Mouse (Mus musculus): ENCODE results near the gene Zfp296. TPM values are rescaled to one million over a fixed set of nuclear protein-coding genes. Genes with fewer than 3 reads are reported as not detected.
A peak's percentile ranks its signal among the peaks of the same experiment; 100 is the strongest.

The Zfp296 gene
- under 1 TPM; 0.20 to 0.36 TPM for total RNA-seq (2021)
- long read RNA-seq, experiment 1: 0 reads
- long read RNA-seq, experiment 2: 0 reads

DNA sequence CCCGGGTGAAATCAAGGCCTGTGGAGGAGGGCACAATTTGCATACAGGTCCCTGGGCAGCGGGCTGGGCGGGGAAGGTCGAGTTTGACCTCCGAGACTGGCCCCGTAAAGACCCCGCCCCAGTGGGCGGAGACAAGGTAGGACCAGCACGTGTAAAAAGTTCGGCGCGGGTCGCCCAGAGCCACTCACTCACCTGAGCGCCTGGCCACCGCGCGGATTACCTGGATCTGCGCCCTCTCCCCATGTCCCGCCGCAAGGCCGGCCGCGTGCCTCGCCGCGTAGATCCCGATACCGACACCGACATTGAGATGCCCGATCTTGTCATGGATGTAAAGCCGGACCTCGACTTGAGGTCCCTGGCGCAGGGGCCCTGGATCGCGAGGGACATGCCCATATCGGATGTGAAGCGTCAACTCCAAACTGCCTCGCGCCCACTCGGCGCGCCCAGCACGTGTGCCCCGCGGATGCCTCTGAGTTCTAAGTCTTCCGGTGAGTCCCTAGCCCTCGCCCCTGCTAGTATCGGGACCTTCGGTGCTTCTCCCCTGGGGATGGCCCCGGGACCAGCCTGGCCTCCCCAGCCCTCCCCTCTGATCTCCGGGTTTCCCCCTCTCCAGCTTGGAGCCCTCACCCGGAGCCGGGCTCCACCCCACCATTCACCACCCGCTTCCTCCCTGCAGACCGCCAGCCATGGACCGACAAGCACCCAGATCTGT, at the start of gene Zfp296, which contains the start of gene Gemin7:
TSS of gene Zfp296 (plus strand) at position 147 of the 712 bp plus-strand sequence.
TSS of gene Gemin7 (minus strand) at position 455 of the 712 bp plus-strand sequence.
- DNase-seq: no peak
- intact Hi-C loops (cut with DNase I): loop anchor here (2.0 kb wide), 1 partner anchor 70 kb away; no protein-coding TSS in a partner anchor

DNA sequence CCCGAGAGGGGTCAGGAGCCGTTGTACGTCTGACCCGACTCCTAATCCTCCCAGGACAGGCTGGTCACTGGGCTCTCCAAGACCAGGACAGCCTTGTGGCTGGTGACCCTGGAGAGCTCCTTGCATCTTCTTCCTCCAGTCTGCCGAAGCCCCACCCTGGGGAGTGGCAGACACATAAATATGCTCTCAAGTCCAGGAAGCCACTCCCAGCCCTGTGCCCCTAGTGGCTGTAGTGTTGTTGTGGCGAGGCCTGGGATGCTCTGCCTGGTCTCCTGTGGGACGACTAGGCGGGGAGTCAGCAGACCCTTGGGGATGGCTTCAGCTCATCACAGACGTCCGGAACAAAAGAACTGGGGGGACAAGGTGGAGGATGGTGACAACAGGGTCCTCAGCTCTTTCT, 46.0 kb upstream of the Zfp296 start:
- DNase-seq: no peak
- intact Hi-C loops (cut with DNase I): no loop called here

DNA sequence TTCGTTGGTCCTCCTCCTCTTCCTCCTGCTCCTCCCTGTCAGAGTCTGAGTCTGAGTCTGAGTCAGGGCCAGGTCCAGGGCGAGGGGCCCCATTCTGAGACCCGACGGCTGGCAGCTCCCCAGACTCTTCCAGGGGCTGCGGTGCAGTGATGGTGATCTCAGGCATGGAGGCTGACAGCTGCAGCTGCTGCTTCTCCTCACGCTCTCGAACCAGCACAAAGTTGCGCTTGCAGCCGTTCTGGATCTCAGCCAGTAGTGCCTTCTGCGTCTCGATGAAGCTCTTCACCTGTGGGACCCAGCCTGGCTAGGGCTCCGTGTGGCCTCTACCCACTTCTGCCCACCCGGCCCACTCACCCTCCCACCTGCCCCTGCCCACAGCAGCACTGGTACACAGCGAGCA, 44.8 kb upstream of the Zfp296 start:
- intact Hi-C loops (cut with DNase I): no loop called here
- DNase-seq: no peak

DNA sequence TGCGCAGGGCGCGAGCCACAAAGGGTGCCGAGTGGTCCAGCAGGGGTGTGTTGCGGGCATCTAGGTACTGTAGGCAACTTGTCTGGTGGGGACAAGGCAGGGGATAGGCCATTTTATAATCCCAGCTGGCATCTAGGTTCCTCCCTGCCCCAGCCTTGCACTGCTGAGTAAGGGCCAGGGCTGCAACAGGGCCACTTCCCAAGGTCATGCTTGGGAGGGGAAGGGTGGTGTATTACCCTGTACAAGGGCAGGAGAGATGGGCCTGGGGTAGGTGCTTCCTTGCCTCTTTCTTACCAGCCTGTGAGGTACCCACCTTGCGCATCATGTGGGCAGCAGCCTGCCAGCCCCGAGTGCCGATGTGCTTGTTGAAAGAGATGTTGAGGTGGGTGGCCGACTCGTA, 42.4 kb upstream of the Zfp296 start:
- DNase-seq: no peak
- intact Hi-C loops (cut with DNase I): no loop called here

DNA sequence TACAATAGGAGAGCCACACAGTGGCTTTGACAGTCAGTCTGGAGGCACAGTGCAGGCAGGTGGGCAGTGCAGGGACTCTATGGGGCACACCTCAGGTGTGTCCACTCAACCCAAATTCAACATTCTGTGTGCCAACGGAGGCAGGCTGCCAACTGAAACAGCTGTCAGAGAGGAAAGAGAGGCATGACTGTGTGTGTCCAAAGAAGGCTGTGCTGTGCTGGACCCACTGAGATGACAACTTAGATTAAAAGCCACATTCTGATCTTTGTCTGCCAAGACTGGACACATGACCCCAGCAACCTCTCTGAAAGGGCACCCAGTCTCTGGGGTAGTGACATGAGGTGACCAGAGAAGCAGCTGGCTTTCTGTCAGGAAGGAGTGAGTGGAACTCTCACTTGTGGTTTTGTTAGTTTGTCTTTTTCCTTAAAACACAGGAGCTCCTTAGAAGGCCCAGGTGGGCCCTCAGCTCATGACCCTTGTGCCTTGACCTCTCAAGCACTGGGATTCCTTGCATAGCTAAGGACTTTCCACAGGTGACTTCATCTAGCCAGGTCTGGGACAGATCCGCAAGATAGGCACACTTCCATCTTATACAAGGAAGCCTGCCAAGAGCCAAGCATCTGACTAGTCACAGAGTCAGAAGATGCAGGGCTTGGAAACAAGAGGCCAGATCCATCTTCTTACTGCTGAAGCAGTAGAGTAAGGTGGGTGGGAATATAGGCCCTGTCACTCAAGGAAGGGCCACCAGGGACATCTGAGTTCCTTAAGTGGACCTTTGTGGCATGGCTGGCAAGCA, 36.1 kb upstream of the Zfp296 start:
- DNase-seq: no peak
- intact Hi-C loops (cut with DNase I): no loop called here

DNA sequence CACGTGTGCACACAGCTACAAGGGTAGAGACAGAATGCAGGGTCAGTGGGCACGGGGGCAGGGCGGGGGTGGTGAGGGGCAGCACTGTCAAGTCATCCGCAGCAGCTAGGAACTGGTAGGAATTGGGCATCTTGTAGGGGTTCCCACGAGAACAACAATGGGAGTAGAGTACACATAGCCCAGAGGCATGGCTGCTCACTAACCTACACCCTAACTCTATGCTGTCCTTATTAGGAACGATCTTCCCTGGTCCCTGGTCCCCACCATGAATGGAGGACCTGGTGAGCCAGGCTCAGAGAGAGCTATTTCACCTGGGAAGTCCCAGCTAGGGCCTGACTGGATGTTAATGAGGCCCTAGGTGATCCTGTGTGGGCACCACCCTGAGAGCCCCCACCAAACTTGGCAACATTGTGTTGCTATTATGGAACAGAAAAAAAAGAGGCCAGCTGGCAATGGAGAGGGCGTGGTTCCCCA, 35.4 kb upstream of the Zfp296 start:
- intact Hi-C loops (cut with DNase I): no loop called here
- no peak for DNase-seq

DNA sequence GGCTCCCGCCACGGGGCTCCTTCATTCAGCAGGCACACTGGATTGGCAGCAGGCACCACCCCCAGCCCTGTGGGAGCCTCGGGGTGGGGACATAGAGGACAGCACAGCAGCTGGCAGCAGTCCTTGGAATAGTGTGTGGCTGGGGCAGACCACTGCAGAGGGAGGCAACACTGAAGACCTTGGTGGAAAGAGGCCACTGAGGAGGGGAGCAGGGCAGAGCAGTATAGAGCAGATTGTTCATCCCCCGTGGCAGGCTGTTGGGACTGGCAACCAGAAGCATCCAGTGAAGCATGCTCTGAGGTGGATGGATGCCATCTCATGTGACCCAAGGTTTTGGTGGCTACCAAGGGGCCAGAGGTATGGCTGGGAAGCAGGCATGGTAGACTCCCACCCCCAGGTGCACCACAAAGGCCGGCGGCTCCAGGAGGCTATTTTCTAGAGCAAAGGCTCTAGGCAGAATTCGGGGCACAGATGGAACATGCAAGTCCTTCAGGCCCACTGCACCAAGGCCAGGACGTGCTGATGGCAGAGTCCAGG, 34.9 kb upstream of the Zfp296 start:
- intact Hi-C loops (cut with DNase I): no loop called here
- peak in 1 of 2 experiments; percentile 26 for DNase-seq

DNA sequence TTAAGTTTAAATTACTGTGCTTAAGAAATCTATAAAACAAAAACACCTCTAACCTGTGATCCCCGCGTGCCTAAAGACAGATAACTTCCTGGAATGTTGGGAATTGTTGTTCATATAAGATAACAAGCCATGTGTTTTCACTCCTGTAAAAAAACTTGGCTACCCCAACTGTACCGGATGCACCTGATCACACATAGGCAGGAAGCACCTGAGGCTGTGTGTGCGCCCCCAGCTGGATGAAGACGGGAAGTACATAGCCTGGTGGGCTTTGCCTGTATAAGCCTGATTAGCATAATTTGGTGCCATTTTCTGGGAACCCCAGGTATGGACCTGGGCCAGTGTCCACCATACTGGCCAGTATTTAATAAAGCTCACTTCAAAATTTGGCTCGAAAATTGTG, 33.5 kb upstream of the Zfp296 start:
- peak in 1 of 2 experiments; percentile 48 for DNase-seq
- intact Hi-C loops (cut with DNase I): no loop called here

DNA sequence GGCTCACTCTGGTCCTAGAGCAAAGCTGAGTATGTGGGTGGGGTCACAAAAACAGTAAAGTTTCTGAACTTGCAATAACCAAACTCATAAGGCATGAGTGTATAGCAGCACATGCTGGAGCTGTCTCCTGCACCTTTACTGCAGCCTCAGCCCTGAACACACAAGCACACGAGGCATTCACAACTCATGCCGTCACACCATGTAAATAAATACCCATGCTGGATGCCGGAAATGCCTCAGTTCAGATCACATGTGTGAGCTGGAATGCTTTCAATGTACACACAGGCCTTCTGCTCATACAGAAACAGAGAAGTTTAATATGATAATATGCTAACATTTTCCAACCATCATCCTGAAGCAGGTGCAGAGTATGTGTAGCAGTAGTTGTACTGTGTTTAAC, 31.1 kb upstream of the Zfp296 start:
- no peak for DNase-seq
- intact Hi-C loops (cut with DNase I): no loop called here

DNA sequence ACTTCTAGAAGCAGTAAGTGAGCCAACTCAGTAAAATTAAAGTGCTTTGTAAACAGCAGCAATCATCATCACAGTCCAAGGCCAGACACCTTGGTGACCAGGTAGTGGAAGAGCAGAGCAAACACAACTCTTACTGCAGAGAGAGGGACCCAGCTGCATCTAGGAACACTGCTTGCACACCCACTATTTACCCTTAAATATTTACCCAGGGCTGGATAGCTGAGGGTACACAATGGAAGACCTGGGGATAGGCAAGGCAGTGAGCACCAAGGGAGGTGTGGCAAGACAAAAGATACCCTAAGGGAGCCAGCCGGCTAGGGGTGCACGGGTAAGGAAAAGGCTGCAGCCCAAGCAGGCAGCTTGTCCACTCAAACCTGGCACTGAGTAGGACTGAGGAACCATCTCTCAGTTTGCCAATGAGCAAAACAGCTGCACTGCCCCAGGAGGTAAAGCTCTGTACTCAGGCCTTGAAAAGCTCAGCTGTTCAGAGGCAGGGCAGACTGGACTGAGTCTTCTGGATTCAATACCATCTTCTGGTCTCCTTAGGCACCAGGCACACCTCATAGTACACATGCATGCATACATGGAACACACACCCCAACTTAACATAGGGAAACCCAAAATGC, 29.6 kb upstream of the Zfp296 start:
- DNase-seq: no peak
- intact Hi-C loops (cut with DNase I): no loop called here

DNA sequence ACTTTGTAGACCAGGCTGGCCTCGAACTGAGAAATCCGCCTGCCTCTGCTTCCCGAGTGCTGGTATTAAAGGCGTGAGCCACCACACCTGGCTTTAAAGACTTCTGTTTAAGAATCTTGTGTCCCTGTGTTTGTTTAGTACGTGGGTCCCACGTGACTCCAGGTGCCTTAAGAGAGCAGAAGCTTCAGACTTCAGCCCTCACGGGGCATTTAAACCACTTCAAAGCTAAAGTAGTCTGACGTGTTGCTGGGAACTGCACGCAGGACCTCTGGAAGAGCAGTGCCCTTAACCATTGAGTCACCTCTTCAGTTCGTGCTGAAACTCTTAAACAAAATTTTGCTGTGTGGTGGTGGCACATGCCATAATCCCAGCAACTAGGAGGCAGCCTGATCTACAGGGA, 27.7 kb upstream of the Zfp296 start:
- intact Hi-C loops (cut with DNase I): no loop called here
- DNase-seq: no peak

DNA sequence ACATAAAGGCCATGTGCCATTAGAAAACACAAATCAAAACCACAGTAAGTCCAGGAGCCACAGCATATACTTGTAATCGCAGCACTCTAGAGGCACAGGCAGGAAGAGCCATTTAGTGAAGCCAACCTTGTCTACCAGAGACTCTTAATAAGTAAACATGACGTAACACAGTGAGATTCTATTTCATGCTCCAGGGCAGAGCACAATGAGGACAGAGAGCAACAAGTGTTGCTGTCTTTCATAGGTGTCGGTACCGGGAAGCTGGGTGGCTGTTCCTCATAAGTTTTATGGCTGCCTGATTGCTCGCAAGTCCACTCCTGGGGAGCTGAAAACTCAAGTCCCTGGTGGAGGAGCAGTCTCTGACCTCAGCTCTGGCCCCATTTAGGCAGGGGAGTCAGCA, 25.5 kb upstream of the Zfp296 start:
- intact Hi-C loops (cut with DNase I): no loop called here
- DNase-seq: no peak

DNA sequence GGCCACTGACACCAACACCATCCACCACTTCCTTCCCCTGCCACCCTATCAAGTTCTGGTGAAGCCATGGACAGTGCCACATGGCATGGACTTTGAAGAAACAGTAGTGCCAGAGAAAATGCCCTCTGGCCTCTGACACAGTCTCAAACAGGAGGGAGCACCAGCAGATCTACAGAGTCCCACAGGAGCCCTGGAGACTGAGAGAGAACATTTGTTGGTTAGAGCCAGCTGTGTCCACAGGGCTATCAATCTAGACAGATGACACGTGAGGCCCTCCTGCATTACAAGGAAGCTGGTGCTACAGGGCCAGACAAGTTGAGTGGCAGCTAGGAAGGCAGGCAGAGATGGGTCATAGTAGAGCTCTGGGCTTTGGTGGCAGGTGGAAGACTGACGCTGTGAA, 24.6 kb upstream of the Zfp296 start:
- no peak for DNase-seq
- intact Hi-C loops (cut with DNase I): no loop called here

DNA sequence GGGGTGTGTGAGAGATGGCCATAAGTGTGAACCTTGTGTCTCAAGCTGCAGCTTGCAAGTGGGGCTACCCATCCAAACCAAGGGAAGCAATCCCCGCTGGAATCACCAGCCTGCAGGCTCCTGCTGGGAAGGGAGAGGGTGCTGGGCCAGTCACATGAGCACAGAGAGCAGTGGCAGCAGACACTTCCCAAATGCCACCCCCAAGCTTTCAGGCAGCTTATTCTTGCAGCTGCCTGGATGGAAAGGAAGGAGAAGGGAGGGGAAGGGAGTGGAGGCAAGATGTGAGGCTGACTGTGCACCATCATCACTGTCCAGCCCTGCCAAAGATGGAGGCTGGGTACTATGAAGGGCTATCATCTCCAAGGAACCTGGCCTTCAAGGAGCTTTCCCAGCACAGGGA, 22.9 kb upstream of the Zfp296 start:
- DNase-seq: no peak
- intact Hi-C loops (cut with DNase I): no loop called here

DNA sequence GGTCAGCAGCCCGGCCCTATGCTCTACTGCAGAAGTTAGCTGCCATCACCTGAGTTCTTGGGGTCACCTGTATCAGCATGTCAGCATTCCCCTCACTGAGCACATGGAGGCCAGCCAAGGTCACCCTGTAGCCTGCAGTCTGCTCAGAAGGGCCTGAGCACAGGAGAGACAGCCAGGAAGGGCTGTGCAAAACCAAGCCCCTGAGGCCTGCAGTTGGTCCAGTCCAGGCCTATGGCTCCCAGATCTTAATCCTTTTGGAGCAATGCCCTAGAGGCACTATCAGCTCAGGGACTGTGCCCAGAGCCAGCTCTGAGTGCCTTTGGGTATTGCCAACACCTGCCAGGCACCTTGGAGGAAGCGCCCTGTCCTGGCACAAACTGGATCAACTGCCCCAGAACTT, 20.0 kb upstream of the Zfp296 start:
- DNase-seq: no peak
- intact Hi-C loops (cut with DNase I): no loop called here

DNA sequence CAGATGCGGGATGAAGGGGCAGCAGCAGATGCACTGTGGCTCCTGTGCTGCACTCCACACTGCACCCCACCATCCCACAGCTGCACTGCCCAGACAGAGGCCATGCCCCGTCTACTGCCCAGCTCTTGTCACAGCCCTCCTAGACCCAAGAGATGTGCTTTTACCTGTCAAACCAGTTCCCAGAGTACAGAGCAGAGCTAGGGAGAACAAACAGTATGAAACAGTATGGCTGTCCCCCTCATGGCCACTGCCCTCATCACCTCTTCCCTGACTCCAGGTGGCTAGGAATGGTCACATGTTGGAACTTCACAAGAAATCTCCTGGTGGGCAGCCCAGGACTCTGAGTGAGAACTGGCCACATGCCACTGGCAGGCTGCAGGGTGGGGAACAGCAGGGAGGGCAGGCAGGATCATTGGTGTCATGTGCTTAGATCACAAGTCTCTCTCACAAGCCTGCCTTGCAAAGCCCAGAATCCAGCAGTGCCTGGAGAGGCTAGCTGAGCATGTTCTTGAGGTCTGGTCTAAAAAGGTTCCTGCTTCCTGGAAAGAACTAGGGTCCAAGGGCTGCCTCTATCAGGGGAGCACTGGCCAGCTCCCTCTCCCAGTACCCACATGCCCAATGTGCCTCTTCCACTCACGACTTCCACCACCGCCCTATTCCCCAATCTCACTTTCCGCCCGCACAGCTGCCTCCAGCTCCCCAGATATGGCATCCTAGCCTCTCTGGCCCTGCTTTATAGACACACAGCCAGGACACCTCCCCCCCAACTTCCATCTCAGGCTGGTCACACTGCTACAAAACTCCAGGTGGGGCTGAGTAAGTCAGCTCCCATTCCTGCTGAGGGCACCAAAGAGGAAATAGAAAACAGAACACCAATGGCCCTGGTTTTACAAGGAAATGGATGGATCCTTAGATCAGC, 18.8 kb upstream of the Zfp296 start:
- intact Hi-C loops (cut with DNase I): no loop called here
- DNase-seq: peak in 1 of 2 experiments; percentile 47

DNA sequence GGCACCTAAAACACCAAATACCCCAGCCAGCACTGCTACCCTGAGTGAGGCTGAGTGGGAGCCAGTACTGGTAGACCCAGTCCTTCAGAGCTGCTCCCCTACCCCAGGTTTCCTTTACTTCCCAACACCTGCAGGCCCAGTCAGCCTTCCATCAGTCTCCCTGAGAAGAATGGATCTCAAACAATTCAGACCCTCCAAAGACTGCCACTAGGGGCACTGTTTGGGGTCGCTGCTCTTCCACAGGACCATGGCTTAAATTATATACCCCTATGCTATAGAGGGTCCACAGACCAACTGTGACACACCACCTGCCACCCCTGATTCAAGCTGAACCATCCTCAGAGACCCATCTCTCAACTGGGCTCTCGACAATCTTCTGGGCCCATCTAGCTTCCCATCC, 18.1 kb upstream of the Zfp296 start:
- intact Hi-C loops (cut with DNase I): no loop called here
- DNase-seq: no peak

DNA sequence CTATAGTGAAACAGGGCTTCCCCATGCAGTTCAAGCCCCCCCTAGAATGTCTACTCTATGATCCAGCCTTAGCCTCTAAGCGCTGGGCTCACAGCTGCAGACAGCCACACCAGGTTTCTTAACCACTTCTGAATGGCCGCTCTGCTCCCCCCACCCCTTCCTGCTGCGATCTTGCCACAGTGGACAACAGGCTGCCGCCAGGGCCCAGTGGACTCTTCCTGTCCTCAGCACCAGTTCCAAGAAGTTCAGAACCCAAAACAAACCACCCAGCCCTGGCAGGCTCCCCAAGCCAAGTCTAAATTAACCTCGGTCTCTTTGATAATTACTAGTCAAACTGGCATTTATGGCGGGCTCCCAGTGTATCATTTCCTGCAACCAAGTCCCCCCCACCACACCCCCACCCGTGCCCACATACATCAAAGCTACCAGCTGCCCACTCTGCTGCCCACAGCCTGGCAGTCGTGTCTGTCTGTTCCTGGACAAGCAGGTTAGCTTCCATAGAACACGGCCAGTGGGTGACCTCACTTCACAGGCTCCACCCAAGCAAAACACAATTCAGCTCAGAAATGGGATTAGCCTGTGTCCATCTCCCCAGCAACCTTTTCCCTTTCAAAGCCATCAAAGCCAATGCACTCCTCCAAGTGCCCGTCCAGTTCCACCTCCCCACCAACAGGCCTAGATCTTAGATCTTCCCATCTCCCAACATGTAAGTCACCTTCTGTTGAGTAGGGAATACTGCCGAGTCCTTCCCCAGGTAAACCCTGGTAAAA, 16.4 kb upstream of the Zfp296 start:
- no peak for DNase-seq
- intact Hi-C loops (cut with DNase I): no loop called here

DNA sequence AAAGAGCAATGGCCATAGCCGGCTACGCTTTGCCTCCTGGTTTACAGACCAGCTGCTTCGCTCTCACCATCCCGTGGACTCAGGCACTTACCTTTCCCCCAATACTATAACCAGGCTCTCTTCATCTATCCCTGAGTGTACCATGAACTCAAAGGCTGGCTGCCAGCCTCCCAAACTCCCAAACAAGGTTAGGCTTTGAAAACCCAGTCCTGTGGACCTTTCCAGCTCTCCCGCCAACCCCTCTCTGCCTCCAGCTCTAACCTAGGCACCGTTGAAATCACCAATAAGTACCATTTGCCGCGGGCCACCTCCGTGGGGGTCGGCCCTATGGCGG, 15.7 kb upstream of the Zfp296 start:
- intact Hi-C loops (cut with DNase I): no loop called here
- DNase-seq: no peak

Data from heart, postnatal 14 days (tissue).